Mouse (Mus musculus) olfactory bulb, adult 2 months (tissue): ENCODE data around the gene Disc1.

Experiments
- CTCF ChIP-seq: fragments of 200-500 bp; IDR thresholded peaks from 2 replicates; pipeline ENCODE4 v1.5.1; 2012; ENCODE audit warnings: low read depth, mild to moderate bottlenecking, low read length, moderate library complexity; ENCODE audit not compliant: insufficient read depth
- POLR2A ChIP-seq: fragments of 200-500 bp; IDR thresholded peaks from 2 replicates; pipeline ENCODE4 v1.6.1; 2012; ENCODE audit warnings: mild to moderate bottlenecking, low read depth, low read length, moderate library complexity; ENCODE audit not compliant: insufficient read depth

DNA sequence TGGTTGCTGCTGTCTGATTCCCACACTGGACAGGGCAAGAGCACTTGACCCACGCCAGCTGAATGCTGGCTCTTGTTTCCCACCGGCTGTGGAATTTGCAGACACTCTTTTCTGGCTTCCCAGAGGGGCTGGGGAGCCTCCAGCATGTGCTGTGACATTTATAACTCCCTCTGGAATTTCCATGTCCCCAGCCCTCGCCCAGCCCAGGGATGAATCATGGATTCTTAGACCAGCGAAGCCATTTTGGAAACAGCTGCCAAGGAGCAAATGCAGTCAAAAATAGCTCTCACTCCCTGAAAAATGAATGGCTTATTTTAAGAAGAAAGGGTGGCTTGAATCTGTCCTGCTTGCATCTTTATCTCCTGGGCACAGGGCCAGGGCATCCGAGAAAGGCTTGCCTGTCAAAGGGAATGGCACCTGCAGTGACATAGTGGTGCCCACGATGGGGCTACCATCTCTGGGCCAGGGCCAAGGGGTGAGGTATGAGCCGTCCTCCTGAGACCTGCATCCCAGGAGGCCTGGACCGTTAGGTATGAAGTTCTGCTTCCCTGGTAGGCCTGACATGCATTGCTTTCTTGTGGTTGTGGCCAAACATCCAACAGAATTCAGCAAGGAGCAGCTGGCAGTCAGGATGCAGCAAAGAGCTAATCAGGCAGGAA, 239.1 kb downstream of the Disc1 start:
- TF ChIP-seq POLR2A, result no peak
- TF ChIP-seq CTCF, result no peak
